Mouse (Mus musculus) intestine, embryonic 15.5 days (tissue): Measurements from ENCODE around the gene Esrrb. TPM values are rescaled to one million over a fixed set of nuclear protein-coding genes. Genes with fewer than 3 reads are reported as not detected.
A peak's percentile ranks its signal among the peaks of the same experiment; 100 is the strongest.

ENCODE experiments used
- ATAC-seq: fragments of 200-750 bp; cut with Nextera tagmentation; 2 replicates; pipeline ENCODE4 v1.8.0; 2017; ENCODE audit warnings: moderate TSS enrichment, moderate library complexity
- H3K27ac ChIP-seq: fragments of 300-500 bp; sonication (generic); 2 replicates; pipeline ENCODE4 v1.5.1; 2015; ENCODE audit warnings: mild to moderate bottlenecking, inconsistent platforms
- H3K27me3 ChIP-seq: fragments of 300-500 bp; sonication (generic); replicated peaks from 2 replicates; pipeline ENCODE4 v1.6.1; 2015; ENCODE audit warnings: inconsistent platforms
- H3K36me3 ChIP-seq: fragments of 300-500 bp; sonication (generic); 2 replicates; pipeline ENCODE4 v1.6.1; 2015; ENCODE audit warnings: inconsistent platforms
- H3K4me1 ChIP-seq: fragments of 300-500 bp; sonication (generic); replicated peaks from 2 replicates; pipeline ENCODE4 v1.6.1; 2015; ENCODE audit warnings: inconsistent platforms
- H3K4me2 ChIP-seq: fragments of 300-500 bp; sonication (generic); replicated peaks from 2 replicates; pipeline ENCODE4 v1.6.1; 2015; ENCODE audit warnings: mild to moderate bottlenecking, inconsistent platforms
- H3K4me3 ChIP-seq: fragments of 300-500 bp; sonication (generic); replicated peaks from 2 replicates; pipeline ENCODE4 v1.5.1; 2015; ENCODE audit warnings: inconsistent platforms
- H3K9ac ChIP-seq: fragments of 300-500 bp; sonication (generic); 2 replicates; pipeline ENCODE4 v1.6.1; 2015; ENCODE audit warnings: inconsistent platforms
- H3K9me3 ChIP-seq: fragments of 300-500 bp; sonication (generic); 2 replicates; pipeline ENCODE4 v1.6.1; 2016; ENCODE audit warnings: inconsistent platforms
- WGBS: fragments of 180-500 bp; shearing (Covaris S2); methylation state at CpG from one replicate; pipeline ENCODE4 v1.1.7; 2015; 5-methylcytosine and 5-hydroxymethylcytosine counted together
- polyA plus RNA-seq: library from polyadenylated mRNA; unstranded; fragments of >200 nt; fragmentation: Nextera tagmentation; extraction: Ambion mirVana; gene quantifications from 2 replicates; pipeline ENCODE4 v1.2.1, GENCODE M21; 2015

The Esrrb gene
- polyA plus RNA-seq, 1 experiment from 2014 or later, result 0.39 TPM

DNA sequence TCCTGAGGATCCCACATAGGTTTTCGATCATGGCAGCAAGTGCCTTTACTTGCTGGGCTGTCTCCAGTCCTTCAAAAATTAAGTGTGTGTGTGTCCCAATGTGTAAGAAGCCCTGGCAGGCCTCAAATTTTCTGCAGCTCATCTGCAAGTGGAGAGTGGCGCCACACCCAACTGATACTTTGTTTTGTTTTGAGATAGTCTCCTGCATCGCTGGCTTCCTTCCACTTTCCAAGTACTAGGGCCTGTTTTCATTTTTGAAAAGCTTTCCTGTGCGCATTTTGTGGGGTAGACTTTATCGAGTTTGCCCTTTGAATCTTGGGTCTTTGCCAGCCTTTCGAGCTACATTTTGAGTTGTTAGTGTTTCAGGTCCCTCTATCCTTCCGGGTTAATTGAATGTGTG lies 115.1 kb downstream of the Esrrb start:
- Histone ChIP-seq H3K27me3 (no peaks in the 10 kb centered on the region), H3K4me1 (no peaks in the 10 kb centered on the region), H3K9ac (no peak overlapping the region), H3K36me3 (no peaks in the 10 kb centered on the region), H3K9me3 (no peaks in the 10 kb centered on the region), H3K4me3 (no peak overlapping the region), H3K27ac (no peak overlapping the region), H3K4me2 (no peak overlapping the region)
- 62% methylated on average over 7 of the region's 7 CpGs for WGBS
- no peak for ATAC-seq

DNA sequence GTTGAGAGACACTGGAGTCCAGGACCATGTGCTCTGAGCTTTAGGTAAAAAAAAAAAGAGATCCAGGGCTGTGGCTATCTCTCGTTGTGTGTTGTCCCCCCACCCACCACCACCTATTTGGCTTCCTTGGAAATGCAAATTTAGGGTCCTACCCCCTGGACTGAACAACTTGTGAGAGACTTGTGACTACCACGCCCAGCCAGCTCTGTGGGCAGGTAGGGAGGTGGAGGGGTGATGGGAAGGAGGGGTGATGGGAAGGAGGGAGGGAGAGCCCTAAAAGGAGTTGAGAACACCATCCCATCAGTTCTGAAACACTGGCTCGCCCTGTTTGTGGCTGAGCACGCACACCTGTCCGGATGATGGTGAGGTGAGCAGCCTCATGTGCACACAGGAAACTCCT lies 118.0 kb downstream of the Esrrb start:
- Histone ChIP-seq H3K27ac (no peak overlapping the region), H3K4me1 (no peaks in the 10 kb centered on the region), H3K4me3 (no peak overlapping the region), H3K36me3 (no peaks in the 10 kb centered on the region), H3K27me3 (no peaks in the 10 kb centered on the region), H3K9ac (no peak overlapping the region), H3K4me2 (no peak overlapping the region), H3K9me3 (no peaks in the 10 kb centered on the region)
- ATAC-seq, result no peak
- 84% methylated on average over 5 of the region's 5 CpGs for WGBS

DNA sequence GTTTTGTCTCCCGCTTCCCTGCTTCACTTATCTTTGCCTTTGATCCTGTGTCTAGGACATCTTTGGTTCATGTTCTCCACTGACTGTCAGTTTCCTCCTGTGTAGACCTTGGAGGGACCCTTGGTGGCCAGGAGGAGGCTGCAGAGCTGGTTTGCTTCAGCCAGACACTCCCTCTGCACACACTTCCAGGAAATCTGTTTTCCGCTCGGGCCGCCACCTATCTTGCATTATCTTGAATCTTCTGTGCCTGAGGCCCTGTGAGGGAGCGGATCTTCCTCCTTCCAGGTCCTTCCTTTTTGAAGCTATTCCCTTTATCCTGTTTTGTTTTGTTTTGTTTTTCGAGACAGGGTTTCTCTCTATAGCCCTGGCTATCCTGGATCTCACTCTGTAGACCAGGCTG lies 121.1 kb downstream of the Esrrb start:
- H3K4me1 ChIP-seq, result no peaks in the 10 kb centered on the region
- H3K36me3 ChIP-seq, result no peaks in the 10 kb centered on the region
- no peak overlapping the region for H3K4me3 ChIP-seq
- H3K4me2 ChIP-seq, result no peak overlapping the region
- 76% methylated on average over 6 of the region's 6 CpGs for WGBS
- no peak overlapping the region for H3K9ac ChIP-seq
- H3K27ac ChIP-seq, result no peak overlapping the region
- ATAC-seq, result no peak
- no peaks in the 10 kb centered on the region for H3K9me3 ChIP-seq
- H3K27me3 ChIP-seq, result no peaks in the 10 kb centered on the region

DNA sequence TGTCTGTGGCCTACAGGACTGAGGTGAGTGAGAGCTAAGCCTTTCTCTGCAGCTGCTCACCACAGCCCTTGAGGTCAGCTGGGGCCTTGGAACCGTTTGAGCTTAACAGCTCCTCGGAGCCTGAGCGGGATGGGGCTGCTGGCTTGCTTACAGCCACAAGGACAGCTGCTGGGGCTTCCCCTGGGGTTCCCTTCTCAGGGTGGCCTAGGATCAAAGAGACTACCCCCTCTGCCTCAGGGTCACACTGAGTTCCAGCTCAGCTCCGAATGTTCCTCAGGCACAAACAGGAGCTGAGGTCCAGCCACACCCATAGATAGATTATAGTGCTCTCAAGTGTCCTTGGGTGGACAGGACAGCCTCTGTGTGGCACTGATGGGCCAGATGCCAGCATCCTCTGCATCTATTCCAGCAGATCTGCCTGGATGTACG lies 122.5 kb downstream of the Esrrb start:
- Histone ChIP-seq H3K27me3 (no peaks in the 10 kb centered on the region), H3K4me2 (no peak overlapping the region), H3K36me3 (no peaks in the 10 kb centered on the region), H3K9ac (no peak overlapping the region), H3K27ac (no peak overlapping the region), H3K9me3 (no peaks in the 10 kb centered on the region), H3K4me1 (no peaks in the 10 kb centered on the region), H3K4me3 (no peak overlapping the region)
- ATAC-seq, result no peak
- WGBS, result 45% methylated on average over 5 of the region's 5 CpGs

DNA sequence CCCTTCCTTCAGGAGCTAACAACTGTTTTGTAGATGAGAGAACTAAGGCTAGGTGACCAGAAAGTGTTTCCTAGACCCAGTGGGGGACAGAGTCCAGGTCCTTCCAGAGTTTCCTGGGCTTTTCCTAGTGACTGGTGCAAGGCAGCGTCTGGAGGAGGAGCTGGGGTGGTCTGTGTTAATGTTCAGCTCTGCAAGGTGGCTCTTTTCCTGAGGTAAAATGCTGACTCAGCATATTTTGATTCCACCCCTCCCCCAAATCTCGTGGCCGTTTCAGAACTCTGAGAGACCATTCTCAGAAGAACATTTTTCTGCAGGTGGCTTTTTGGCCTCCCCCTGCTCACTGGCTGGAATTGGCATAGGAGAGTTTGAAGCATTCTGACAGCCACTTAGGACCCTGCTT lies 127.1 kb downstream of the Esrrb start:
- 55% methylated on average over 3 of the region's 3 CpGs for WGBS
- no peak overlapping the region for H3K4me2 ChIP-seq
- no peak overlapping the region for H3K4me3 ChIP-seq
- no peaks in the 10 kb centered on the region for H3K36me3 ChIP-seq
- no peak for ATAC-seq
- no peak overlapping the region for H3K27ac ChIP-seq
- H3K9ac ChIP-seq, result no peak overlapping the region
- H3K4me1 ChIP-seq, result no peaks in the 10 kb centered on the region
- no peaks in the 10 kb centered on the region for H3K9me3 ChIP-seq
- no peaks in the 10 kb centered on the region for H3K27me3 ChIP-seq

DNA sequence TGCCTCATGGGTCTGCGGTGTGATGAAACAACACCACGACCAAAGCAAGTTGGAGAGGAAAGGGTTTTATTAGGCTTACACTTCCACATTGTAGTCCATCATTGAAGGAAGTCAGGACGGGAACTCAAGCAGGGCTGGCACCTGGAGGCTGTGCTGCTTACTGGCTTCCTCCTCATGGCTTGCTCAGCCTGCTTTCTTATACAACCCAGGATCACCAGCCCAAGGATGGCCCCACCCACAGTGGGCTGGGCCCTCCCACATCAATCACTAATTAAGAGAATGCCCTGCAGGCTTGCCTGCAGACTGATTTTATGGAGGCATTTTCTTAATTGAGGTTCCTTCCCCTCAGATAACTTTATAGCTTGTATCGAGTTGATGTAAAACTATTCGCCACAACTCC lies 129.1 kb downstream of the Esrrb start:
- 70% methylated on average over 5 of the region's 5 CpGs for whole genome bisulfite sequencing
- H3K9me3 ChIP-seq, result no peaks in the 10 kb centered on the region

DNA sequence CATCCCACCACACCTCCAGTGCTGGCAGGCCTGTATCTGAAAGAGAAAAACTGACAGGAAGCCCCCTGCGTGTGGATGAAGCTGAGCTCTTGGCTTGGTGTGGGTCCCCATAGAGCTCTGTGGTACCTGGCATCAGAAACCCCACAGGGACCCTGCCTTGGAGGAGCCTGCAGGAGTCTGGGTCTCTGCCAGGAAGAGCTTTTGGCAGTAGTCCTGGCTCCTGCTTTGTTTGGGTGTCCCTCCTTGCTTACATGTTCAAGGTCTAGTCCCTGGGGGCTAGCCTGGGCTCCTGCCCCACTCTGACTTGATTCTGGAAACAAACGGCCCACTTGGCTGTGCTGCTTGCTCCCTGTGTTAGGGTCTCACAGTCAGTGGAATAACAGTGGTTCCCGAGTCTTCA lies 130.6 kb downstream of the Esrrb start:
- ATAC-seq, result no peak
- H3K9ac ChIP-seq, result no peak overlapping the region
- 81% methylated on average over 3 of the region's 3 CpGs for WGBS
- H3K4me3 ChIP-seq, result no peak overlapping the region
- H3K4me1 ChIP-seq, result no peaks in the 10 kb centered on the region
- no peak overlapping the region for H3K27ac ChIP-seq
- H3K4me2 ChIP-seq, result no peak overlapping the region
- no peaks in the 10 kb centered on the region for H3K9me3 ChIP-seq
- H3K36me3 ChIP-seq, result no peaks in the 10 kb centered on the region
- H3K27me3 ChIP-seq, result no peaks in the 10 kb centered on the region

More for the DNA sequence above, 129.1 kb downstream of the Esrrb start:
- no peaks in the 10 kb centered on the region for H3K27me3 ChIP-seq
- H3K36me3 ChIP-seq, result no peaks in the 10 kb centered on the region
- H3K4me2 ChIP-seq, result no peak overlapping the region
- H3K27ac ChIP-seq, result no peak overlapping the region
- no peak overlapping the region for H3K9ac ChIP-seq
- no peak for ATAC-seq
- no peaks in the 10 kb centered on the region for H3K4me1 ChIP-seq
- no peak overlapping the region for H3K4me3 ChIP-seq

DNA sequence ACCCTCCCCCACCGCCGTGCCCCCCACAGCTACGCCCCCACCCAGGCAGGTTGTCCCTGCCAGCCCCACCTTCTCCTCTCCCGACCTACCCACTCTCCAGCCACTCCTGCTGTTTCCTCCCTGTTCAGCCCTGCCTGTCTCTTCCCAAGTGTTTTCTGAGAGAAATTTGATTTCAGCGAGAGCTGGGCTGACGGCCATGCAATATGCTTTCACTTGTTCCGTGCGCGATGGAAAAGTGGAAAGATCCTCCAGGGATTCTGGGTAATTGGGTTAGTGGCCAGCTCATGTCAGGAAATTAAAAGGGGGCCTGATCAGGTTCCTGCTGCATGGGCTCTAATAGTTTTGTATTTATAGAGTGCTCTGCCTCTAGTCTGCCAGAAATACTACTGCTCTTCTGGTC lies 131.9 kb downstream of the Esrrb start:
- H3K27me3 ChIP-seq, result no peaks in the 10 kb centered on the region
- H3K9me3 ChIP-seq, result no peaks in the 10 kb centered on the region
- WGBS, result 36% methylated on average over 9 of the region's 9 CpGs
- peak overlapping the region; percentile 19; the same call in 1 of the 2 replicates for H3K4me2 ChIP-seq
- H3K9ac ChIP-seq, result no peak overlapping the region
- H3K27ac ChIP-seq, result no peak overlapping the region
- H3K4me3 ChIP-seq, result no peak overlapping the region
- H3K36me3 ChIP-seq, result no peaks in the 10 kb centered on the region
- H3K4me1 ChIP-seq, result no peaks in the 10 kb centered on the region
- no peak for ATAC-seq

DNA sequence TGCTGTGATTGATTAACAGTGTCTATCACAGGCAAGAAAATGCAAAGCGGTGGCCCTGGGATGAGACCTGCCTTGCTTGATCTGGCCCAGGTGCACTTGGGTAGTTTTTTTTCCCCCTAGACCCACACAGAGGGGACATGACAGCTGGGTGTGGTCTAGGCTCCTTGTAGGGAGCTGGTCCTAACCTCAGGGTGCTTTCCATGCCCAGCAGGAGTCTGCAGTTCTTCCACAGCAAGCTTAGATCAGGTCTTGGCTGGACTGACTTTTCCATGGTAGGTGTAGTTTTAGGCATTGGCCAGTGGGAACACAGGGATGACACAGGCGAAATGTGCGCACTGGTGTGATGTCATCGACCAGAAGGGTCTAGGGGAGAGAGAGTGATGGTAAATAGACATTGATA lies 136.2 kb downstream of the Esrrb start:
- Histone ChIP-seq H3K36me3 (no peaks in the 10 kb centered on the region), H3K9ac (no peak overlapping the region)
- no peak for ATAC-seq

DNA sequence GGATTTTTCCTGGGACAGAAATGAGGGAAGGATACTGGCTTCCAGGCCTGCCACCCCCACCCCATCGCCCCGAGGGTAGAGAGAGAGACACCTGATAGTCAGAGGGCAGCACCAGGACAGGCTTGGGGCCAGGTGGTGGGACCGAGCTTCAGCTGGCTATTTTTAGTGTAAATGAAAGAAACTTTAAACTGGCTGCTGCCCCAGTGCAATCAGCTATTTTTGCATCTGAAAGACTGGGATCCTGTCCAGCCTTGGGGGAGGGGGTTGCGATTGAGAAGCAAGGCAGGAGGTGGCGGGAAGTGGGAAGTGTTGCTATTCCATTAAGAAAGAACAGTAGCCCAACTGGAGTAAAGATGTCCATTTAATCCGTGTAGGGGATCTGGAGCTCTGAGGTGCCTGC lies 137.8 kb downstream of the Esrrb start:
- ATAC-seq, result no peak
- H3K9me3 ChIP-seq, result no peaks in the 10 kb centered on the region
- no peaks in the 10 kb centered on the region for H3K27me3 ChIP-seq
- H3K27ac ChIP-seq, result no peak overlapping the region
- 28% methylated on average over 6 of the region's 6 CpGs for WGBS
- no peak overlapping the region for H3K4me3 ChIP-seq
- H3K9ac ChIP-seq, result no peak overlapping the region
- no peak overlapping the region for H3K4me2 ChIP-seq
- no peaks in the 10 kb centered on the region for H3K36me3 ChIP-seq
- no peaks in the 10 kb centered on the region for H3K4me1 ChIP-seq

More for the DNA sequence above, 136.2 kb downstream of the Esrrb start:
- Histone ChIP-seq H3K9me3 (no peaks in the 10 kb centered on the region), H3K4me1 (no peaks in the 10 kb centered on the region), H3K4me3 (no peak overlapping the region), H3K27ac (no peak overlapping the region), H3K27me3 (no peaks in the 10 kb centered on the region), H3K4me2 (no peak overlapping the region)
- WGBS, result 89% methylated on average over 4 of the region's 4 CpGs

DNA sequence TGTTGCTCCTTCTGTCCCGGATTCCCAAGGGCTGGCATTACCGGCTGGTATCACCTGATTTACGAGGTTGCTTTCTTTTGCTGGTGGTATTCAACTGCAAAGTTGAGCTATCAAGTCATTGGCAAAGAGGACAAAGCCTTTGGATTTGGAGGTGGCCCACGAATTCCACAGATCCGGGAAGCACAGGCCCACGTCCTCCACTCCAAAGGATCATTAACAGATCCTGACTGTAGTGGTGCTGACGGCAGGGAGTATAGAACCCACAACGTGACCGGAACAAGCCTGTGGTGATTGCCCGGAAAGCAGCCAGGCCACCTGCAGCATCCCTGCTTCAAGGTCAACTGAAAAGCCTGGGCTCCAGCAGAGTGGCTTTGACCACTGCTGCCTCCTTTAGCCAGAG lies 140.8 kb downstream of the Esrrb start:
- Histone ChIP-seq H3K9ac (no peak overlapping the region), H3K36me3 (no peaks in the 10 kb centered on the region), H3K27ac (no peak overlapping the region), H3K4me3 (no peak overlapping the region), H3K9me3 (no peaks in the 10 kb centered on the region), H3K4me1 (no peaks in the 10 kb centered on the region), H3K4me2 (no peak overlapping the region), H3K27me3 (no peaks in the 10 kb centered on the region)
- ATAC-seq, result no peak
- WGBS, result 72% methylated on average over 10 of the region's 10 CpGs

DNA sequence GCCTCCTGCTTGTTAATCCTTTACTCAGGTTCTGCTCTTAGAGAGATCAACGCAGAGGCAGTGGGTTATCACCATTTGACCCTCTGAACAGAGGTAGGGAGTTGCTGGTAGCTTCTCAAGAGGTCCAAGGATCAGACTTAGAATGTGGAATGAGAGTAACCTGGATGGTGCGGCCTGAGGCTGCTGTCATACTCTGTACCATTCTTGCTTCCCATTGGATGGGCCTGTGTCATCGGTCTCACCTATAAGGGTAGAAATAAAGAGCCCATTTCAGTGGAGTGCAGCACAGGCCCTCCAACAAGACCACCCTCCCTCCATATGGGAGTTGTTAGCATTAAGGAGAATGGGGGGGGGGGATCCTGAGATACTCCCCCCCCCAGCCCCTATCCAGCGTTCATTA lies 143.0 kb downstream of the Esrrb start:
- ATAC-seq, result no peak
- Histone ChIP-seq H3K27me3 (no peaks in the 10 kb centered on the region), H3K4me3 (no peak overlapping the region), H3K36me3 (no peaks in the 10 kb centered on the region), H3K4me1 (no peaks in the 10 kb centered on the region), H3K4me2 (no peak overlapping the region), H3K9ac (no peak overlapping the region), H3K27ac (no peak overlapping the region), H3K9me3 (no peaks in the 10 kb centered on the region)
- WGBS, result 83% methylated on average over 4 of the region's 4 CpGs

DNA sequence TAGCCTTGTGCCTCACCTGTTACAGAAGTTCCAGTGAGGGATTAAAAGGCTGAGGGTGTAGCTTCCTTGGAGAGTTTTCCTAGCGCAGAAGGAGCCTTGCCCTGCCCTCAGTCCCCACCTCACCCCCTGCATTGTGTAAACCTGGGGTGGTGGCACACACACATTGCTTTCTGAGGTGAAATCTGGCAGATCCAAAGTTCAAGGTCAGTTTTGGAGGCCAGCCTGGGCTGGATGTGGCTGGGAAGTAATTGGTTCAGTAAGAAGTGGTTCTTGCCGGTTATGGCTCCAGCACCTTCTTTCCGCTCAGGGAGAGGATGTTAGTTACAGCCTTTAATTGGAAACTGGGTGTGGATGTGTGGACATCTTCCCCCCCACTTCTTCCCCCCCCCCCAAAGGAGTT lies 143.4 kb downstream of the Esrrb start:
- WGBS, result 76% methylated on average over 3 of the region's 3 CpGs
- no peak overlapping the region for H3K4me3 ChIP-seq

DNA sequence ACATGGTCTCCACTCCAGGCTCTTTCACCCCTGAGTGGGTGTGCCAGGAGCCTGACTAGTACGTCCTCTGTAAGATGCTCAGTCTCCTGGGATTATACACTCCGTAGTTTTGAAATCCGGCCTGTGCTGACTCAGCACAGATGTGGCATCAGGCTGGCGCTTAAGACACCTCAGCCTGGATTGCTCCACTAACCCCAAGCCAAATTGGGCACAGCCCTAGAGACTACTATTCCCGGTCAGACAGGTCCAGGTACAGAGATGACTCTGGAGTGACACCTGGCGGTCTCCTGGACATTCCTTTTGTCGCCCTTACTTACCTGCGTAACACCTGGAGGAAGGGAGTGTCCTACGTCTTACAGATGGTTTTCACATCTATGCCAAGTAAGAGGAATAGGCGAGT lies 146.8 kb downstream of the Esrrb start:
- ATAC-seq, result no peak
- H3K4me1 ChIP-seq, result peaks cover 5% of the 10 kb centered on the region; the same call in 1 of the 2 replicates
- no peaks in the 10 kb centered on the region for H3K27me3 ChIP-seq
- H3K4me3 ChIP-seq, result no peak overlapping the region
- no peak overlapping the region for H3K4me2 ChIP-seq
- 82% methylated on average over 10 of the region's 10 CpGs for WGBS
- no peak overlapping the region for H3K27ac ChIP-seq
- no peaks in the 10 kb centered on the region for H3K9me3 ChIP-seq
- no peak overlapping the region for H3K9ac ChIP-seq
- H3K36me3 ChIP-seq, result no peaks in the 10 kb centered on the region

More for the DNA sequence above, 143.4 kb downstream of the Esrrb start:
- Histone ChIP-seq H3K4me1 (peaks cover under 1% of the 10 kb centered on the region; the same call in 1 of the 2 replicates), H3K9ac (no peak overlapping the region), H3K9me3 (no peaks in the 10 kb centered on the region), H3K27me3 (no peaks in the 10 kb centered on the region), H3K4me2 (no peak overlapping the region), H3K27ac (no peak overlapping the region), H3K36me3 (no peaks in the 10 kb centered on the region)
- no peak for ATAC-seq
